Mouse (Mus musculus): ENCODE results near the gene Ankle2.

- TF ChIP-seq EP300 (IDR thresholded peaks at IDR 0.05; ENCODE audit: insufficient read depth, low read depth, low read length) (no peak), CTCF (IDR thresholded peaks at IDR 0.05) (no peak), POLR2A (IDR thresholded peaks at IDR 0.05; ENCODE audit: insufficient read depth, low read depth, low read length) (no peak)
These were observed 51.2 kb downstream of the Ankle2 start for GRCm38 (mm10) chr5:110281984-110282383.
